Mouse (Mus musculus) liver, postnatal 0 days (tissue): ENCODE results near the gene Zfhx3.

Experiments used
- CTCF ChIP-seq: sonication (generic); IDR thresholded peaks from 2 replicates; pipeline ENCODE4 v1.5.1; 2016; ENCODE audit warnings: antibody characterized with exemption, low read depth
- EP300 ChIP-seq: IDR thresholded peaks from 2 replicates; pipeline ENCODE4 v1.6.1; 2016; ENCODE audit warnings: antibody characterized with exemption, low read depth, mild to moderate bottlenecking

DNA sequence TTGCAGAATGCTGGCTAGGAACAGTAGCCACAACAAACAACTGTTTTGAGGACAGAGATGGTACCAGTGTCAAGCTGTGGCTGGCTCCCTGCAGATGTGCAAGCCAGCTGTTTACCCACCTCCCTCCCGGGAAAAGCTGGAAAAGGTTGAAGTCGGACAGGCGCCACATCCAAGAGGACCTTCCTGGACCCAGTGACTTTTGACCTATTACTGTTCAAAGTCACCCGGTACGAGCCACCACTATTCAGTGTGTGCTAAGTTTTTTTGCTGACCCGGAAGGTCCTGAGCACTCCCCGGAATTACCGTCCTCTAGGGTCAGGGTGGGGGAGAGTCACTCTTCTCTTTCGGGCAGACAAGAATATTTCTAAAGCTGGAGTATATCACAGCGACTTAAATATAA lies 818.3 kb downstream of the Zfhx3 start:
- no peak for TF ChIP-seq CTCF
- TF ChIP-seq EP300: no peak
